Mouse (Mus musculus) intestine, embryonic 15.5 days (tissue): Measurements from ENCODE around the gene Arhgap15. TPM values are rescaled to one million over a fixed set of nuclear protein-coding genes. Genes with fewer than 3 reads are reported as not detected.

Source experiments
- ATAC-seq: fragments of 200-750 bp; cut with Nextera tagmentation; 2 replicates; pipeline ENCODE4 v1.8.0; 2017; ENCODE audit warnings: moderate TSS enrichment, moderate library complexity
- H3K27ac ChIP-seq: fragments of 300-500 bp; sonication (generic); 2 replicates; pipeline ENCODE4 v1.5.1; 2015; ENCODE audit warnings: mild to moderate bottlenecking, inconsistent platforms
- H3K27me3 ChIP-seq: fragments of 300-500 bp; sonication (generic); replicated peaks from 2 replicates; pipeline ENCODE4 v1.6.1; 2015; ENCODE audit warnings: inconsistent platforms
- H3K36me3 ChIP-seq: fragments of 300-500 bp; sonication (generic); 2 replicates; pipeline ENCODE4 v1.6.1; 2015; ENCODE audit warnings: inconsistent platforms
- H3K4me1 ChIP-seq: fragments of 300-500 bp; sonication (generic); replicated peaks from 2 replicates; pipeline ENCODE4 v1.6.1; 2015; ENCODE audit warnings: inconsistent platforms
- H3K4me2 ChIP-seq: fragments of 300-500 bp; sonication (generic); replicated peaks from 2 replicates; pipeline ENCODE4 v1.6.1; 2015; ENCODE audit warnings: mild to moderate bottlenecking, inconsistent platforms
- H3K4me3 ChIP-seq: fragments of 300-500 bp; sonication (generic); replicated peaks from 2 replicates; pipeline ENCODE4 v1.5.1; 2015; ENCODE audit warnings: inconsistent platforms
- H3K9ac ChIP-seq: fragments of 300-500 bp; sonication (generic); 2 replicates; pipeline ENCODE4 v1.6.1; 2015; ENCODE audit warnings: inconsistent platforms
- H3K9me3 ChIP-seq: fragments of 300-500 bp; sonication (generic); 2 replicates; pipeline ENCODE4 v1.6.1; 2016; ENCODE audit warnings: inconsistent platforms
- WGBS: fragments of 180-500 bp; shearing (Covaris S2); methylation state at CpG from one replicate; pipeline ENCODE4 v1.1.7; 2015; 5-methylcytosine and 5-hydroxymethylcytosine counted together
- polyA plus RNA-seq: library from polyadenylated mRNA; unstranded; fragments of >200 nt; fragmentation: Nextera tagmentation; extraction: Ambion mirVana; gene quantifications from 2 replicates; pipeline ENCODE4 v1.2.1, GENCODE M21; 2015

Gene Arhgap15
- polyA plus RNA-seq, 1 experiment from 2014 or later: 1.6 TPM

- Histone ChIP-seq H3K9ac (no peak overlapping the region), H3K4me2 (no peak overlapping the region), H3K4me3 (no peak overlapping the region), H3K36me3 (no peaks in the 10 kb centered on the region), H3K27ac (no peak overlapping the region), H3K9me3 (no peaks in the 10 kb centered on the region), H3K4me1 (no peaks in the 10 kb centered on the region), H3K27me3 (no peaks in the 10 kb centered on the region)
- no peak for ATAC-seq
- 82% methylated on average over 6 of the region's 6 CpGs for WGBS
Observed at GRCm38 (mm10) chr2:44080530-44080929, 331.9 kb downstream of the Arhgap15 start.

GRCm38 (mm10) chr2:44081241-44081640 is 332.6 kb downstream of the Arhgap15 start:
- WGBS: 83% methylated on average over 4 of the region's 4 CpGs
- no peaks in the 10 kb centered on the region for H3K36me3 ChIP-seq
- no peaks in the 10 kb centered on the region for H3K27me3 ChIP-seq
- no peak overlapping the region for H3K27ac ChIP-seq
- no peaks in the 10 kb centered on the region for H3K9me3 ChIP-seq
- no peak overlapping the region for H3K4me3 ChIP-seq
- H3K4me2 ChIP-seq: no peak overlapping the region
- H3K9ac ChIP-seq: no peak overlapping the region
- no peaks in the 10 kb centered on the region for H3K4me1 ChIP-seq
- ATAC-seq: no peak

GRCm38 (mm10) chr2:44084471-44084870 is 335.8 kb downstream of the Arhgap15 start:
- Histone ChIP-seq H3K27ac (no peak overlapping the region), H3K4me3 (no peak overlapping the region), H3K9ac (no peak overlapping the region), H3K9me3 (no peaks in the 10 kb centered on the region), H3K4me1 (no peaks in the 10 kb centered on the region), H3K4me2 (no peak overlapping the region), H3K36me3 (no peaks in the 10 kb centered on the region), H3K27me3 (no peaks in the 10 kb centered on the region)
- 56% methylated on average over 2 of the region's 2 CpGs for WGBS
- no peak for ATAC-seq

- Histone ChIP-seq H3K36me3 (no peaks in the 10 kb centered on the region), H3K4me1 (no peaks in the 10 kb centered on the region), H3K9ac (no peak overlapping the region), H3K27me3 (no peaks in the 10 kb centered on the region), H3K4me3 (no peak overlapping the region), H3K9me3 (no peaks in the 10 kb centered on the region), H3K4me2 (no peak overlapping the region), H3K27ac (no peak overlapping the region)
- no peak for ATAC-seq
- WGBS: 63% methylated on average over 5 of the region's 5 CpGs
Observed at GRCm38 (mm10) chr2:44086403-44087056, 337.9 kb downstream of the Arhgap15 start.

GRCm38 (mm10) chr2:44098552-44098951 is 349.9 kb downstream of the Arhgap15 start:
- Histone ChIP-seq H3K4me1 (no peaks in the 10 kb centered on the region), H3K9me3 (no peaks in the 10 kb centered on the region), H3K27ac (no peak overlapping the region), H3K4me3 (no peak overlapping the region), H3K4me2 (no peak overlapping the region), H3K27me3 (no peaks in the 10 kb centered on the region), H3K36me3 (no peaks in the 10 kb centered on the region), H3K9ac (no peak overlapping the region)
- WGBS: 80% methylated on average over 4 of the region's 4 CpGs
- no peak for ATAC-seq

- no peak for ATAC-seq
- H3K9ac ChIP-seq: no peak overlapping the region
- no peak overlapping the region for H3K27ac ChIP-seq
- peaks cover 8% of the 10 kb centered on the region; the same call in 1 of the 2 replicates for H3K4me1 ChIP-seq
- H3K9me3 ChIP-seq: no peaks in the 10 kb centered on the region
- H3K4me3 ChIP-seq: no peak overlapping the region
- H3K36me3 ChIP-seq: no peaks in the 10 kb centered on the region
- WGBS: 90% methylated on average over 6 of the region's 6 CpGs
- no peak overlapping the region for H3K4me2 ChIP-seq
- no peaks in the 10 kb centered on the region for H3K27me3 ChIP-seq
Observed at GRCm38 (mm10) chr2:44102351-44102750, 353.7 kb downstream of the Arhgap15 start.

GRCm38 (mm10) chr2:44103321-44103720 is 354.7 kb downstream of the Arhgap15 start:
- Histone ChIP-seq H3K36me3 (no peaks in the 10 kb centered on the region), H3K4me2 (no peak overlapping the region), H3K4me1 (peaks cover 8% of the 10 kb centered on the region; the same call in 1 of the 2 replicates), H3K27me3 (no peaks in the 10 kb centered on the region), H3K4me3 (no peak overlapping the region), H3K9me3 (no peaks in the 10 kb centered on the region), H3K9ac (no peak overlapping the region), H3K27ac (peak overlapping the region; percentile 54; the same call in 1 of the 2 replicates)
- WGBS: 63% methylated on average over 8 of the region's 8 CpGs
- no peak for ATAC-seq

- Histone ChIP-seq H3K36me3 (no peaks in the 10 kb centered on the region), H3K4me1 (peaks cover 8% of the 10 kb centered on the region; the same call in 1 of the 2 replicates), H3K27me3 (no peaks in the 10 kb centered on the region), H3K9ac (no peak overlapping the region), H3K4me3 (no peak overlapping the region), H3K4me2 (no peak overlapping the region), H3K9me3 (no peaks in the 10 kb centered on the region), H3K27ac (peak overlapping the region; percentile 74)
- 65% methylated on average over 5 of the region's 5 CpGs for WGBS
- no peak for ATAC-seq
Observed at GRCm38 (mm10) chr2:44103742-44104141, 355.1 kb downstream of the Arhgap15 start.

- WGBS: 38% methylated on average over 22 of the region's 22 CpGs
- Histone ChIP-seq H3K4me2 (0 out of 2 replicates have a peak overlapping the region, but pooled peaks have one; percentile 14), H3K27me3 (no peaks in the 10 kb centered on the region), H3K4me1 (peaks cover 8% of the 10 kb centered on the region; the same call in 1 of the 2 replicates), H3K9ac (no peak overlapping the region), H3K4me3 (no peak overlapping the region), H3K36me3 (no peaks in the 10 kb centered on the region), H3K9me3 (no peaks in the 10 kb centered on the region), H3K27ac (peak overlapping the region; percentile 74)
- peak; percentile 84 for ATAC-seq
Observed at GRCm38 (mm10) chr2:44104282-44105197, 355.9 kb downstream of the Arhgap15 start.

GRCm38 (mm10) chr2:44105198-44105555 is 356.6 kb downstream of the Arhgap15 start:
- Histone ChIP-seq H3K36me3 (no peaks in the 10 kb centered on the region), H3K9me3 (no peaks in the 10 kb centered on the region), H3K4me1 (peaks cover 8% of the 10 kb centered on the region; the same call in 1 of the 2 replicates), H3K4me2 (0 out of 2 replicates have a peak overlapping the region, but pooled peaks have one; percentile 14), H3K9ac (no peak overlapping the region), H3K4me3 (no peak overlapping the region), H3K27me3 (no peaks in the 10 kb centered on the region), H3K27ac (peak overlapping the region; percentile 74)
- 55% methylated on average over 8 of the region's 8 CpGs for WGBS
- ATAC-seq: peak; percentile 25; the same call in 1 of the 2 replicates

- no peaks in the 10 kb centered on the region for H3K36me3 ChIP-seq
- H3K4me2 ChIP-seq: no peak overlapping the region
- no peaks in the 10 kb centered on the region for H3K9me3 ChIP-seq
- no peaks in the 10 kb centered on the region for H3K27me3 ChIP-seq
- ATAC-seq: no peak
- peaks cover 8% of the 10 kb centered on the region; the same call in 1 of the 2 replicates for H3K4me1 ChIP-seq
- WGBS: 43% methylated on average over 8 of the region's 8 CpGs
- 0 out of 2 replicates have a peak overlapping the region, but pooled peaks have one; percentile 29 for H3K27ac ChIP-seq
- no peak overlapping the region for H3K9ac ChIP-seq
- H3K4me3 ChIP-seq: no peak overlapping the region
Observed at GRCm38 (mm10) chr2:44106359-44106758, 357.7 kb downstream of the Arhgap15 start.

GRCm38 (mm10) chr2:44111276-44111675 is 362.7 kb downstream of the Arhgap15 start:
- no peaks in the 10 kb centered on the region for H3K4me1 ChIP-seq
- H3K36me3 ChIP-seq: no peaks in the 10 kb centered on the region
- no peaks in the 10 kb centered on the region for H3K9me3 ChIP-seq
- no peaks in the 10 kb centered on the region for H3K27me3 ChIP-seq
- H3K4me2 ChIP-seq: no peak overlapping the region
- no peak overlapping the region for H3K27ac ChIP-seq
- no peak for ATAC-seq
- 75% methylated on average over 3 of the region's 3 CpGs for WGBS
- no peak overlapping the region for H3K9ac ChIP-seq
- no peak overlapping the region for H3K4me3 ChIP-seq
